Mouse (Mus musculus) embryonic fibroblast, embryonic 13.5 days (primary cell): ENCODE data around the gene Slc2a6. TPM values are rescaled to one million over a fixed set of nuclear protein-coding genes. Genes with fewer than 3 reads are reported as not detected.

Source experiments
- H3K27ac ChIP-seq: 2 replicates; pipeline ENCODE4 v1.5.1; 2012; ENCODE audit warnings: low read length, control low read depth, inconsistent platforms; ENCODE audit not compliant: insufficient read depth
- H3K4me1 ChIP-seq: 2 replicates; pipeline ENCODE4 v1.6.1; 2011; ENCODE audit warnings: low read length; ENCODE audit not compliant: control insufficient read depth, insufficient read depth
- H3K4me3 ChIP-seq: 2 replicates; pipeline ENCODE4 v1.5.1; 2011; ENCODE audit warnings: mild to moderate bottlenecking, control low read depth, low read length; ENCODE audit not compliant: insufficient read depth
- CTCF ChIP-seq: IDR thresholded peaks from 2 replicates; pipeline ENCODE4 v1.5.1; 2011; ENCODE audit warnings: mild to moderate bottlenecking, control low read depth, low read length, moderate library complexity, borderline replicate concordance; ENCODE audit not compliant: insufficient read depth
- POLR2A ChIP-seq: IDR thresholded peaks from 2 replicates; pipeline ENCODE4 v1.6.1; 2011; ENCODE audit warnings: low read depth, mild to moderate bottlenecking, control low read depth, low read length, moderate library complexity
- polyA plus RNA-seq: library from polyadenylated mRNA; stranded (reverse); fragments of >200 nt; gene quantifications from 2 replicates; pipeline ENCODE4 v1.2.4, GENCODE M21; 2011; ENCODE audit warnings: low read depth; ENCODE audit not compliant: missing spikeins, insufficient read length

Slc2a6 gene
- polyA plus RNA-seq, 1 experiment: 2.4 TPM

DNA sequence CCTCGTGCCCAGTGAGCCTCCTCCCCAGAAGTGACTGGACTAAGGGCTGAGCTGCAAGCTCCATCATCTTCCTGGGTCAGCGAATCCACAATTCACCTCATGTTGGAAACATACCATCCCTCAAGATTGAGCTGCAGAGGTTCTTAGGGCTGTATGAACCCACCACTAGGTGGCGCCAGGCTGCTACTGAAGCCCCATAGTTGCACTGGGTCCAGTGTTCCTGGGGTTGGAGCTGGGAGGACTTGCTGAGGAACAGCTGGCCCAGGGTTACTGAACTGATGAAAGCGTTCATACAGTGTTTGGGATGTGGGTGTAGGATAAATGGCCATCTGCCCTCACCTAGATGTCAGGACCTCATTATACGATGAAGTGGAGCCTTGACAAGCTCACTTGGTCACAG, 10.0 kb downstream of the Slc2a6 start:
- TF ChIP-seq POLR2A (no peak), CTCF (peak; percentile 67; the same call in 1 of the 2 replicates)
- Histone ChIP-seq H3K27ac (no peak overlapping the region), H3K4me3 (no peak overlapping the region), H3K4me1 (no peaks in the 10 kb centered on the region)

DNA sequence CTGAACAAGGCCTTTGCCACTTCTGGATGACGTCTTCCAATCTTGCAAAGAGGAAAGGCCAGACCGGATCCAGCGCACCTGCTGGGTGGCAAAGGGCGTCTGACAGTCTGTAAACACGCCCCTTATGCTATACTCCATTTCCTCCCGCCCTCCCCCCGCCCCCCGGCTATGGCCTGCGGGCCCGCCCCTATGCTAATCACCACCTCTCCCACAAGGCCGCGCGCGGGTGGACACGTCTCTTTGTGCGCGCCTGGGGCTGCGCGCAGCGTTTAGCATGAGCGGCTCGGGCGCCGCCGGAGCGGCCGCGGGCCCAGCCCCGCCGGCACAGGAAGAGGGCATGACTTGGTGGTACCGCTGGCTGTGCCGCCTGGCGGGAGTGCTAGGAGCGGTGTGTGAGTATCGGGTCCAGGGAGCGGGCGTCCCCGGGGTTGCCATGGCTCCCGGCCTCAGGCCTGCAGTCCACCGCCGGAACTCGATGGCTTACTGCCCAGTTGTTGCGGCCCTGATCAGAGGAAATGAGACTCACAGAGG, 18.0 kb downstream of the Slc2a6 start, which contains the start of gene Cacfd1:
Gene Cacfd1, plus strand, starts transcription at position 213 of the 531 bp plus-strand sequence.
- TF ChIP-seq CTCF (no peak), POLR2A (peak; percentile 79)
- H3K27ac ChIP-seq: peak within 1 kb of the TSS; percentile 4; the same call in 1 of the 2 replicates
- peak within 1 kb of the TSS; percentile 79 for H3K4me3 ChIP-seq
- 0 out of 2 replicates have a peak, but pooled peaks cover 4% of the 10 kb centered on the region for H3K4me1 ChIP-seq

GRCm38 (mm10) chr2:27007701-27008100, 20.1 kb downstream of the Slc2a6 start:
- TF ChIP-seq POLR2A: no peak
- no peak for TF ChIP-seq CTCF
- Histone ChIP-seq H3K4me1 (0 out of 2 replicates have a peak, but pooled peaks cover 4% of the 10 kb centered on the region), H3K4me3 (no peak overlapping the region), H3K27ac (no peak overlapping the region)

GRCm38 (mm10) chr2:27006255-27006654, 21.5 kb downstream of the Slc2a6 start:
- Histone ChIP-seq H3K27ac (no peak overlapping the region), H3K4me3 (no peak overlapping the region), H3K4me1 (0 out of 2 replicates have a peak, but pooled peaks cover 4% of the 10 kb centered on the region)
- TF ChIP-seq CTCF (no peak), POLR2A (no peak)

DNA sequence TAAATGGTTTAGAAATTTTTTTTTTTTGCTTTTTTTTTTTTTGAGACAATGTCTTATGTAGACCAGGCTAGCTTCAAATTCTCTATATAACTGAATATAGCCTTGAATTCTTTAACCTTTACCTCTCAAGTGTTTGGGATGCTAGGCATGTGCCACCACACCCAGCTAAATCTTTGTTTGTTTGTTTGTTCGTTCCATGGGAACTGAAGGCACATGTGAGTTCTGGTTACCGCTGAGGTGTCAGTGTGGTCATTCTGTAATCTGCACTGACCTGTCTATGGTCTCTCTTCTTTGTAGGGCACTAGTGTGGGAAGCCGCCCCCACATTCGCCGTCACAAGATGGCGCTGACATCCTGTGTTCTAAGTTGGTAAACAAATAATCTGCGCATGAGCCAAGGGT, 29.8 kb downstream of the Slc2a6 start:
- H3K4me3 ChIP-seq: no peak overlapping the region
- no peaks in the 10 kb centered on the region for H3K4me1 ChIP-seq
- TF ChIP-seq CTCF: no peak

GRCm38 (mm10) chr2:26997498-26997897, 30.3 kb downstream of the Slc2a6 start:
- no peaks in the 10 kb centered on the region for H3K4me1 ChIP-seq
- no peak overlapping the region for H3K27ac ChIP-seq
- no peak for TF ChIP-seq POLR2A
- TF ChIP-seq CTCF: no peak
- H3K4me3 ChIP-seq: no peak overlapping the region

More for the DNA sequence above, 29.8 kb downstream of the Slc2a6 start:
- no peak overlapping the region for H3K27ac ChIP-seq

GRCm38 (mm10) chr2:26993936-26994335, 33.9 kb downstream of the Slc2a6 start:
- TF ChIP-seq POLR2A (no peak), CTCF (no peak)
- Histone ChIP-seq H3K4me1 (no peaks in the 10 kb centered on the region), H3K4me3 (no peak overlapping the region)

DNA sequence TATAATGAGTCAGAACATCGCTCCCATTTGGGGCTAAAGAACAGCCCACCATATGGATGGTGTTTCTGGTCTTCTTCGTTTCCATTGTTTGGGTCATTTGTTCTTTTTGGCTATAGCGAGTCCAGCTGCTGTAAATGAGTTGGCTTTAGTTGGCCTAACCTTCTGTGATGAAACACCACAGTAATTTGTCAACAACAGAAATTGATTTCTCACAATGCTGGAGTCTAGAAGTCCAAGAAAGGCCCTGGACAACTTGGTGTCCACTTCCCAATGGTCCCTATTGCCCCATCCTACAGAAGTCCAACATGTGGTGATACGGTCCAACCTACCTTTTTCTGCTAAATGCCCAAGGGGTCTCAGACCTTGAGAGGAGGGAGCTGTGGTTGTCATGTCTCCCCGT, 43.2 kb downstream of the Slc2a6 start:
- H3K4me3 ChIP-seq: no peak overlapping the region
- H3K4me1 ChIP-seq: no peaks in the 10 kb centered on the region
- no peak overlapping the region for H3K27ac ChIP-seq
- TF ChIP-seq POLR2A (no peak), CTCF (no peak)

More at GRCm38 (mm10) chr2:26993936-26994335, 33.9 kb downstream of the Slc2a6 start:
- H3K27ac ChIP-seq: no peak overlapping the region

DNA sequence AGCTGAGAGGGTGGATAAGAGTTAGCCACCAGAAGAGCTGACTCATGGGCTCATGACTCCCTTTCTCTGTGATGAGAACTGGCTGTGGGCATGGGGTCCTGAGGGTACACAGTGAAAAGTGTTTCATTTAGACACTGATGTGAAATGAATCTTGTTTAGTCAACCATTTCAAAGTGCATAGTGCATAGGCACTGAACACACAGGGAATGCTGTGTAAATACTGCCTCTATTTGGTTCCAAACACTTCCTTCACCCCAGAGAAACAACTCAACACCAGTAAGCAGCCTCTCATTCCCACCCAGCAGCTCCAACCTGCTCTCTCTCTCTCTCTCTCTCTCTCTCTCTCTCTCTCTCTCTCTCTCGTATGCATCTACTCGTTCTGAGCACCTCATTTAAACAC, 43.6 kb downstream of the Slc2a6 start:
- TF ChIP-seq CTCF: no peak
- no peak for TF ChIP-seq POLR2A

GRCm38 (mm10) chr2:26980361-26980760, 47.4 kb downstream of the Slc2a6 start:
- Histone ChIP-seq H3K4me1 (no peaks in the 10 kb centered on the region), H3K27ac (no peak overlapping the region), H3K4me3 (no peak overlapping the region)
- no peak for TF ChIP-seq CTCF
- no peak for TF ChIP-seq POLR2A

More for the DNA sequence above, 43.6 kb downstream of the Slc2a6 start:
- H3K27ac ChIP-seq: no peak overlapping the region
- H3K4me3 ChIP-seq: no peak overlapping the region
- H3K4me1 ChIP-seq: no peaks in the 10 kb centered on the region

GRCm38 (mm10) chr2:26973960-26974359, 53.8 kb downstream of the Slc2a6 start:
- TF ChIP-seq CTCF: no peak
- TF ChIP-seq POLR2A: no peak
- Histone ChIP-seq H3K4me3 (no peak overlapping the region), H3K4me1 (no peaks in the 10 kb centered on the region), H3K27ac (no peak overlapping the region)
